Mouse (Mus musculus) ovary, postnatal 10 days (tissue): Measurements from ENCODE around the gene Gm14296.
"Not testable (repeated sequence)": the region's sequence is repeated elsewhere in the genome, so short reads cannot be mapped to it uniquely, and the experiment has no call there.

Experiments used
- DNase-seq: peaks from one replicate; pipeline ENCODE4 v3.0.0; 2022; ENCODE audit warnings: low spot score

Gene Gm14296

DNA sequence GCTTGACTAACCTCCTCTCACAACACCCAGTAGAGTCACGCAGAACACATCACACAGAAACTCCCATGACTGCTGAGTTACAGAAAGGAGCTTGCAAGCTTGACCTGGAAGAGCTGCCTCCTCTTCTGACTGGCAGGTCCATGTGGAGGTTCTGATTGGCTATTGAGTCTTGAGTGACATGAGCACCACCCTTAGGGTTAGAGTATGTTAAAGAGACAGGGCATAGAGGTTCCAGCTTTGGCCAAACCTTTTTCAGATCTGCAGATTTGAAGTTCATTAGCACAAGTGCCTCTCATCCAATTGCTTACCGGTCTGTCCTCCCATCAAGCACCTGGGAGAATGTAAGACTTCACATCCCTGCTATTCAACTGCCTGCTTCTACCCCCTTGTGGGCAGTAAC lies at the start of gene Gm14296:
Gene Gm14296, minus strand, starts transcription at position 101 of the 400 bp plus-strand sequence.
- not testable (repeated sequence) for DNase-seq

DNA sequence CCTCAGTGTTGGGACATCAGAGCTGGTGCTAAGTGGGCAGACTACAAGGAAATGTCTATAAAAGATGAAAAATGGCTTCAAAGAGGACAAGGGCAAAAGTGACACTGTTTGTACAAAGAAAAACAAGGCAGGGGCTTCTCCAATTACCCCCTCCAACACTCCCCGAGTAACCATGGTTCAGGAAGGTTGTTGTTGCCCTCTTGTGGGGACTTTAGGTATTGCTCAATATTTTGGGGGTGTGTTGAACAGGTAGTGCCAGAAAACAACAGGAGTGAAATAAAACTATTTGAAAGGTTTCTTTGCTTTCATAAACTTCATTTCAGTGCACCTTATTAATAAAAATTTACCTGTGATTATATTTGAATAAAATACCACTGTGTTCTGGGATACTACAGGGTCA lies 22.1 kb downstream of the Gm14296 start:
- not testable (repeated sequence) for DNase-seq
